Mouse (Mus musculus) embryonic facial prominence, embryonic 10.5 days (tissue): ENCODE results near the gene Srgap1. TPM values are rescaled to one million over a fixed set of nuclear protein-coding genes. Genes with fewer than 3 reads are reported as not detected.

ENCODE experiments used
- DNase-seq: peaks from one replicate; pipeline ENCODE4 v3.0.0-alpha.2; 2017; ENCODE audit warnings: low spot score
- H3K27ac ChIP-seq: fragments of 300-500 bp; sonication (generic); replicated peaks from 2 replicates; pipeline ENCODE4 v1.5.1; 2016; ENCODE audit warnings: mild to moderate bottlenecking
- H3K27me3 ChIP-seq: fragments of 300-500 bp; sonication (generic); replicated peaks from 2 replicates; pipeline ENCODE4 v1.6.1; 2016; ENCODE audit warnings: low read depth, mild to moderate bottlenecking; ENCODE audit not compliant: poor library complexity, severe bottlenecking
- H3K36me3 ChIP-seq: fragments of 300-500 bp; sonication (generic); replicated peaks from 2 replicates; pipeline ENCODE4 v1.6.1; 2016; ENCODE audit warnings: mild to moderate bottlenecking, moderate library complexity
- H3K4me1 ChIP-seq: fragments of 300-500 bp; sonication (generic); 2 replicates; pipeline ENCODE4 v1.6.1; 2016
- H3K4me3 ChIP-seq: fragments of 300-500 bp; sonication (generic); 2 replicates; pipeline ENCODE4 v1.5.1; 2016; ENCODE audit warnings: mild to moderate bottlenecking, moderate library complexity
- H3K9me3 ChIP-seq: fragments of 300-500 bp; sonication (generic); 2 replicates; pipeline ENCODE4 v1.6.1; 2016; ENCODE audit warnings: mild to moderate bottlenecking
- WGBS: fragments of 180-500 bp; shearing (Covaris S2); methylation state at CpG from one replicate; pipeline ENCODE4 v1.1.7; 2016; 5-methylcytosine and 5-hydroxymethylcytosine counted together
- polyA plus RNA-seq: library from polyadenylated mRNA; unstranded; fragments of >200 nt; fragmentation: Nextera tagmentation; extraction: Ambion mirVana; gene quantifications from 2 replicates; pipeline ENCODE4 v1.2.1, GENCODE M21; 2016

The Srgap1 gene
- polyA plus RNA-seq: 7.4 and 9.4 TPM in 2 replicates

GRCm38 (mm10) chr10:122046904-122047726 lies at the start of gene Srgap1:
TSS of gene Srgap1 (minus strand) at chr10:122047315.
- peak; percentile 81 for DNase-seq
- Histone ChIP-seq H3K36me3 (peaks cover 9% of the 10 kb centered on the region), H3K27ac (peak within 1 kb of the TSS; percentile 94), H3K4me3 (peak within 1 kb of the TSS; percentile 84), H3K27me3 (no peaks in the 10 kb centered on the region), H3K4me1 (peaks cover 31% of the 10 kb centered on the region), H3K9me3 (no peaks in the 10 kb centered on the region)
- WGBS: under 1% methylated on average over 79 of the region's 79 CpGs

- no peak for DNase-seq
- WGBS: under 1% methylated on average over 48 of the region's 48 CpGs
These were observed 49.4 kb upstream of the Srgap1 start for GRCm38 (mm10) chr10:122096462-122096979.

GRCm38 (mm10) chr10:122090472-122090871 lies 43.4 kb upstream of the Srgap1 start:
- Histone ChIP-seq H3K36me3 (peaks cover 84% of the 10 kb centered on the region), H3K4me1 (peaks cover 2% of the 10 kb centered on the region), H3K4me3 (no peak overlapping the region), H3K27me3 (no peaks in the 10 kb centered on the region), H3K9me3 (peaks cover 21% of the 10 kb centered on the region), H3K27ac (no peak overlapping the region)
- DNase-seq: no peak
- 96% methylated on average over 1 of the region's 1 CpGs for WGBS

More at GRCm38 (mm10) chr10:122096462-122096979, 49.4 kb upstream of the Srgap1 start:
- no peaks in the 10 kb centered on the region for H3K9me3 ChIP-seq
- H3K36me3 ChIP-seq: peaks cover 23% of the 10 kb centered on the region
- H3K4me1 ChIP-seq: peaks cover 9% of the 10 kb centered on the region
- peak overlapping the region; percentile 94 for H3K27ac ChIP-seq
- H3K27me3 ChIP-seq: no peaks in the 10 kb centered on the region
- H3K4me3 ChIP-seq: peak overlapping the region; percentile 84

- Histone ChIP-seq H3K4me1 (no peaks in the 10 kb centered on the region), H3K27ac (no peak overlapping the region), H3K27me3 (no peaks in the 10 kb centered on the region), H3K36me3 (peaks cover 35% of the 10 kb centered on the region), H3K4me3 (no peak overlapping the region), H3K9me3 (peaks cover 11% of the 10 kb centered on the region; the same call in 1 of the 2 replicates)
- WGBS: 88% methylated on average over 1 of the region's 1 CpGs
- DNase-seq: no peak
These were observed 34.2 kb upstream of the Srgap1 start for GRCm38 (mm10) chr10:122081352-122081751.

- H3K4me1 ChIP-seq: peaks cover 6% of the 10 kb centered on the region; the same call in 1 of the 2 replicates
- H3K36me3 ChIP-seq: no peaks in the 10 kb centered on the region
- DNase-seq: no peak
- no peaks in the 10 kb centered on the region for H3K9me3 ChIP-seq
- no peaks in the 10 kb centered on the region for H3K27me3 ChIP-seq
- H3K4me3 ChIP-seq: no peak overlapping the region
- H3K27ac ChIP-seq: no peak overlapping the region
These were observed 22.0 kb upstream of the Srgap1 start for GRCm38 (mm10) chr10:122069153-122069552.

- H3K36me3 ChIP-seq: no peaks in the 10 kb centered on the region
- DNase-seq: no peak
- H3K27me3 ChIP-seq: no peaks in the 10 kb centered on the region
- H3K27ac ChIP-seq: no peak overlapping the region
- no peaks in the 10 kb centered on the region for H3K4me1 ChIP-seq
- no peaks in the 10 kb centered on the region for H3K9me3 ChIP-seq
- WGBS: 90% methylated on average over 6 of the region's 6 CpGs
- no peak overlapping the region for H3K4me3 ChIP-seq
These were observed 8.7 kb upstream of the Srgap1 start for GRCm38 (mm10) chr10:122055826-122056225.

- H3K36me3 ChIP-seq: no peaks in the 10 kb centered on the region
- H3K4me3 ChIP-seq: no peak overlapping the region
- WGBS: 16% methylated on average over 8 of the region's 8 CpGs
- DNase-seq: peak; percentile 79
- no peaks in the 10 kb centered on the region for H3K9me3 ChIP-seq
- H3K27me3 ChIP-seq: no peaks in the 10 kb centered on the region
- H3K27ac ChIP-seq: no peak overlapping the region
- H3K4me1 ChIP-seq: no peaks in the 10 kb centered on the region
These were observed 7.4 kb upstream of the Srgap1 start for GRCm38 (mm10) chr10:122054535-122054934.

GRCm38 (mm10) chr10:122051831-122052230 lies 4.7 kb upstream of the Srgap1 start:
- no peak overlapping the region for H3K4me3 ChIP-seq
- H3K4me1 ChIP-seq: peaks cover 3% of the 10 kb centered on the region; the same call in 1 of the 2 replicates
- 34% methylated on average over 6 of the region's 6 CpGs for WGBS
- DNase-seq: peak; percentile 84
- no peaks in the 10 kb centered on the region for H3K27me3 ChIP-seq
- no peaks in the 10 kb centered on the region for H3K9me3 ChIP-seq
- H3K27ac ChIP-seq: no peak overlapping the region
- no peaks in the 10 kb centered on the region for H3K36me3 ChIP-seq

- 11% methylated on average over 44 of the region's 44 CpGs for WGBS
- H3K36me3 ChIP-seq: peaks cover 2% of the 10 kb centered on the region
- peak overlapping the region; percentile 84 for H3K4me3 ChIP-seq
- peak overlapping the region; percentile 94 for H3K27ac ChIP-seq
- H3K4me1 ChIP-seq: peaks cover 29% of the 10 kb centered on the region
- no peaks in the 10 kb centered on the region for H3K9me3 ChIP-seq
- DNase-seq: peak; percentile 92
- H3K27me3 ChIP-seq: no peaks in the 10 kb centered on the region
These were observed 731 bp upstream of the Srgap1 start for GRCm38 (mm10) chr10:122047727-122048365.

GRCm38 (mm10) chr10:122046511-122046903 lies 608 bp downstream of the Srgap1 start:
- H3K4me3 ChIP-seq: peak overlapping the region; percentile 84
- no peak for DNase-seq
- 3% methylated on average over 13 of the region's 13 CpGs for WGBS
- H3K27me3 ChIP-seq: no peaks in the 10 kb centered on the region
- peak overlapping the region; percentile 94 for H3K27ac ChIP-seq
- H3K36me3 ChIP-seq: peaks cover 12% of the 10 kb centered on the region
- H3K4me1 ChIP-seq: peaks cover 31% of the 10 kb centered on the region
- H3K9me3 ChIP-seq: no peaks in the 10 kb centered on the region

GRCm38 (mm10) chr10:122045946-122046345 lies 1.2 kb downstream of the Srgap1 start:
- H3K27me3 ChIP-seq: no peaks in the 10 kb centered on the region
- H3K4me3 ChIP-seq: peak overlapping the region; percentile 84
- WGBS: 24% methylated on average over 9 of the region's 9 CpGs
- H3K9me3 ChIP-seq: no peaks in the 10 kb centered on the region
- peak overlapping the region; percentile 94 for H3K27ac ChIP-seq
- DNase-seq: peak; percentile 36
- H3K4me1 ChIP-seq: peaks cover 31% of the 10 kb centered on the region
- H3K36me3 ChIP-seq: peaks cover 13% of the 10 kb centered on the region

GRCm38 (mm10) chr10:122044926-122045325 lies 2.2 kb downstream of the Srgap1 start:
- Histone ChIP-seq H3K4me3 (no peak overlapping the region), H3K9me3 (peaks cover 5% of the 10 kb centered on the region; the same call in 1 of the 2 replicates), H3K4me1 (peaks cover 31% of the 10 kb centered on the region), H3K27ac (no peak overlapping the region), H3K27me3 (no peaks in the 10 kb centered on the region), H3K36me3 (peaks cover 13% of the 10 kb centered on the region)
- no peak for DNase-seq
- 77% methylated on average over 4 of the region's 4 CpGs for WGBS
